Mouse (Mus musculus) heart, embryonic 13.5 days (tissue): ENCODE results near the gene Stx19. TPM values are rescaled to one million over a fixed set of nuclear protein-coding genes. Genes with fewer than 3 reads are reported as not detected.
A peak's percentile ranks its signal among the peaks of the same experiment; 100 is the strongest.

Experiments
- ATAC-seq: fragments of 200-750 bp; cut with Nextera tagmentation; 2 replicates; pipeline ENCODE4 v1.8.0; 2017; ENCODE audit warnings: moderate TSS enrichment; ENCODE audit not compliant: insufficient number of reproducible peaks, low FRiP score, low TSS enrichment; ENCODE audit errors: extremely low read depth
- H3K27ac ChIP-seq: fragments of 300-500 bp; sonication (generic); replicated peaks from 2 replicates; pipeline ENCODE4 v1.5.1; 2015; ENCODE audit warnings: moderate library complexity, mild to moderate bottlenecking, inconsistent platforms
- H3K27me3 ChIP-seq: fragments of 300-500 bp; sonication (generic); replicated peaks from 2 replicates; pipeline ENCODE4 v1.6.1; 2015; ENCODE audit warnings: mild to moderate bottlenecking, inconsistent platforms
- H3K36me3 ChIP-seq: fragments of 300-500 bp; sonication (generic); 2 replicates; pipeline ENCODE4 v1.6.1; 2015; ENCODE audit warnings: mild to moderate bottlenecking, inconsistent platforms
- H3K4me1 ChIP-seq: fragments of 300-500 bp; sonication (generic); 2 replicates; pipeline ENCODE4 v1.6.1; 2015; ENCODE audit warnings: inconsistent platforms
- H3K4me2 ChIP-seq: fragments of 300-500 bp; sonication (generic); 2 replicates; pipeline ENCODE4 v1.6.1; 2015; ENCODE audit warnings: inconsistent platforms, mild to moderate bottlenecking, moderate library complexity
- H3K4me3 ChIP-seq: fragments of 300-500 bp; sonication (generic); 2 replicates; pipeline ENCODE4 v1.5.1; 2015; ENCODE audit warnings: moderate library complexity, mild to moderate bottlenecking, inconsistent platforms
- H3K9ac ChIP-seq: fragments of 300-500 bp; sonication (generic); 2 replicates; pipeline ENCODE4 v1.6.1; 2015; ENCODE audit warnings: inconsistent platforms, mild to moderate bottlenecking, moderate library complexity
- H3K9me3 ChIP-seq: fragments of 300-500 bp; sonication (generic); 2 replicates; pipeline ENCODE4 v1.6.1; 2016; ENCODE audit warnings: inconsistent platforms
- WGBS: fragments of 180-500 bp; shearing (Covaris S2); methylation state at CpG from one replicate; pipeline ENCODE4 v1.1.7; 2015; ENCODE audit warnings: mixed read lengths; 5-methylcytosine and 5-hydroxymethylcytosine counted together
- polyA plus RNA-seq: library from polyadenylated mRNA; unstranded; fragments of >200 nt; fragmentation: Nextera tagmentation; extraction: Ambion mirVana; gene quantifications from 2 replicates; pipeline ENCODE4 v1.2.1, GENCODE M21; 2015

Stx19 gene
- polyA plus RNA-seq, 1 experiment from 2014 or later, result 0.13 TPM

DNA sequence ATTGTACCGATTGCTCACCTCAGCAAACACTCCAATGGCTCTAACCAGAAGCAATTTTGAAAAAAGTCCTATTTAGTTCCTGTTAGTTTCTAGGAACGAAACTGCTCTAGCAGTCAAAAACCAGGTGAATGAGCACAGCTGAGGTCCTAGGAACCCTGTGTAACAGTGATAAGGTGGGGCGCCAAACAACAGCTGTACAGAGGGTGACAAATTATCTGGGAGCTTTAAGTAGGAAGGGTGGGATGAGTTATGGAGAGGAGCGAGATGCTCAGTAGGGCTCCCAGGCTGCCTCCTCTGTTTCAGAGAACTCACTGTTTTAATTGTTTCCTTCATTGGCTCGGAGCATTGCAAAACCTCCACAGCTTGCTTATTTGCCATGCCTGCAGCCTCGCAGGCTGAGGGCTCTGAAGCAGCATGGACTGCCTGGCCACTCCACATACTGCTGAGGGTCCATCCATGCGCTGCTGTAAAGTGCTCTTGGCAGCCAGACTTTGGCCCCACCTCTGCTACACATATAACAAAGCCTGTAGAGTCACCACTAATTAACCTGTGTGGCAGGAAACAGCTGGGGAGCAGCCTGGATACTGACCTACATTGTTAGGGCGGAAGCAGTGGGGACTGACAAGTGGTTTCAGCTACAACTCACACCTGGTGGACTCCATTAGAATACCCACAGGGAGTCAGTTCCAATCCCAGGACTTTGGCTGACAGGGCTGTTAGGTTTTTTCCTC is 7.1 kb upstream of the Stx19 start:
- no peaks in the 10 kb centered on the region for H3K9me3 ChIP-seq
- no peak overlapping the region for H3K4me3 ChIP-seq
- H3K9ac ChIP-seq, result no peak overlapping the region
- 63% methylated on average over 8 of the region's 8 CpGs for WGBS
- H3K4me1 ChIP-seq, result no peaks in the 10 kb centered on the region
- no peak for ATAC-seq
- H3K27me3 ChIP-seq, result no peaks in the 10 kb centered on the region
- H3K27ac ChIP-seq, result no peak overlapping the region
- H3K4me2 ChIP-seq, result no peak overlapping the region
- peaks cover 20% of the 10 kb centered on the region for H3K36me3 ChIP-seq

DNA sequence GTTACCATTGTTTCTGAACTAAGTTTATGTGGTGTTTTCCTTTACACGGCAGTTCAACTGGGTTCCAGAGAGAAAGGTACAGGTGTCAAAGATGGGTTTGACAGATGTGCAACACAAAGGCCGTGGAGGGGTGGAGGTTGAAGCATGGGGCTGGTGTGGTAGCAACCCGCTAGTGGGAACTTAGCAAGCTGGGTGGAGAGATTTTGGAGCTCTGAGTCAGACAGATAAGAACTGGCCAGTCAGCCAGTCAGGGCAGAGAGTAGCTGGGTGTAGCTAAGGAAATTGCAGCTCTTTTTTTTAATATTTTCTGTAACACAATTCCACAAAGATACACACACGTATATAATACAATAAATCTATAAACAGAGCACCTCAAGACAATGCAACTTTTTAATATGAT is 3.6 kb upstream of the Stx19 start:
- no peaks in the 10 kb centered on the region for H3K36me3 ChIP-seq
- ATAC-seq, result no peak
- H3K4me3 ChIP-seq, result no peak overlapping the region
- no peak overlapping the region for H3K4me2 ChIP-seq
- H3K27me3 ChIP-seq, result no peaks in the 10 kb centered on the region
- no peak overlapping the region for H3K9ac ChIP-seq
- 65% methylated on average over 4 of the region's 4 CpGs for WGBS
- H3K4me1 ChIP-seq, result no peaks in the 10 kb centered on the region
- H3K9me3 ChIP-seq, result no peaks in the 10 kb centered on the region
- no peak overlapping the region for H3K27ac ChIP-seq

- H3K27ac ChIP-seq, result no peak overlapping the region
- H3K4me3 ChIP-seq, result no peak overlapping the region
- H3K9ac ChIP-seq, result no peak overlapping the region
- no peaks in the 10 kb centered on the region for H3K9me3 ChIP-seq
- no peaks in the 10 kb centered on the region for H3K36me3 ChIP-seq
- no peak for ATAC-seq
- no peaks in the 10 kb centered on the region for H3K4me1 ChIP-seq
- H3K27me3 ChIP-seq, result no peaks in the 10 kb centered on the region
- no peak overlapping the region for H3K4me2 ChIP-seq
- WGBS, result 82% methylated on average over 5 of the region's 5 CpGs
Observed at GRCm38 (mm10) chr16:62813790-62814189, 686 bp upstream of the Stx19 start.

GRCm38 (mm10) chr16:62822472-62822871 is 8.0 kb downstream of the Stx19 start:
- no peak for ATAC-seq
- WGBS, result 87% methylated on average over 6 of the region's 6 CpGs
- H3K4me3 ChIP-seq, result no peak overlapping the region
- no peaks in the 10 kb centered on the region for H3K27me3 ChIP-seq
- no peak overlapping the region for H3K27ac ChIP-seq
- no peak overlapping the region for H3K4me2 ChIP-seq
- no peaks in the 10 kb centered on the region for H3K4me1 ChIP-seq
- no peaks in the 10 kb centered on the region for H3K9me3 ChIP-seq
- no peak overlapping the region for H3K9ac ChIP-seq
- peaks cover 4% of the 10 kb centered on the region; the same call in 1 of the 2 replicates for H3K36me3 ChIP-seq

GRCm38 (mm10) chr16:62826156-62827001 is 11.9 kb downstream of the Stx19 start:
- ATAC-seq, result no peak
- WGBS, result 70% methylated on average over 12 of the region's 12 CpGs

GRCm38 (mm10) chr16:62832027-62832426 is 17.6 kb downstream of the Stx19 start:
- Histone ChIP-seq H3K27me3 (no peaks in the 10 kb centered on the region), H3K9me3 (no peaks in the 10 kb centered on the region), H3K4me2 (no peak overlapping the region), H3K4me3 (no peak overlapping the region), H3K4me1 (peaks cover 9% of the 10 kb centered on the region; the same call in 1 of the 2 replicates), H3K9ac (no peak overlapping the region), H3K36me3 (no peaks in the 10 kb centered on the region), H3K27ac (no peak overlapping the region)
- 70% methylated on average over 2 of the region's 2 CpGs for WGBS
- no peak for ATAC-seq

More at GRCm38 (mm10) chr16:62826156-62827001, 11.9 kb downstream of the Stx19 start:
- no peaks in the 10 kb centered on the region for H3K4me1 ChIP-seq
- H3K9me3 ChIP-seq, result no peaks in the 10 kb centered on the region
- no peak overlapping the region for H3K4me2 ChIP-seq
- H3K27ac ChIP-seq, result no peak overlapping the region
- peaks cover 4% of the 10 kb centered on the region; the same call in 1 of the 2 replicates for H3K36me3 ChIP-seq
- H3K27me3 ChIP-seq, result no peaks in the 10 kb centered on the region
- no peak overlapping the region for H3K9ac ChIP-seq
- H3K4me3 ChIP-seq, result no peak overlapping the region

GRCm38 (mm10) chr16:62832481-62832880 is 18.0 kb downstream of the Stx19 start:
- Histone ChIP-seq H3K36me3 (no peaks in the 10 kb centered on the region), H3K4me3 (no peak overlapping the region)
- ATAC-seq, result no peak

DNA sequence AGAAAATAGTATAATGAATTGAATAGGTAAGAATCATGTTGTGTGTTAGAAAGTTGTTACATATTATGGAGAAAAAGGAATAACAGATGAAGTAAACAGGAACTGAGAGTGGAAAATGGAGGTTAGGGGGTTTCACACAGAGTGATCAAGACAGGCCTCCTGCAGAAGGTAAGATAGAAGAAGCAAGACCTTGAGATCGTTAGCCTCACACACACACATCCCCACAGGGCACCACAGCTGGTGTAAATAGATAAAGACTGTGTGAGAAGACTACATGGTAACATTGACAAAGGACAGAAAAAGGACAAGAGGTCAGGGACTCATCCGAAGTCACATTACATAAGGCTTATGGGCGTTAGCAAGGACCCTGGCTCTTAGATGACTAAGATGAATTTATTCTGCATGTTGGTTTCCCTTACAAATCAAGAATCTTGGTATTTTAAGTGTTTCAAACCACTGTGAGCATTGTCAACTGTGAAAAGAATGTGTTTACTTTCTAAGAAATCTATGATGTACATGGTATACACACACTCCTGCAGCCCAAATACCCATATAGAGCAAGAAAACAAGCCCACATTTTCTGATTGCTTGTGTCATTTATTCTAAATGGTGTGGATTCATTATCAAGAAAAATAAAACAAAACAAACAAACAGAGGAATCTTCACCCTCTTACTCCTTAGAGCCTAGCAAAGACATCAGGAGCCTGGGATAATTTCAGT is 19.7 kb downstream of the Stx19 start:
- Histone ChIP-seq H3K27me3 (no peaks in the 10 kb centered on the region), H3K9ac (no peak overlapping the region), H3K27ac (no peak overlapping the region), H3K4me3 (no peak overlapping the region), H3K36me3 (no peaks in the 10 kb centered on the region), H3K4me2 (no peak overlapping the region), H3K4me1 (peaks cover 9% of the 10 kb centered on the region; the same call in 1 of the 2 replicates), H3K9me3 (no peaks in the 10 kb centered on the region)
- WGBS, result 33% methylated on average over 3 of the region's 3 CpGs
- ATAC-seq, result no peak

More at GRCm38 (mm10) chr16:62832481-62832880, 18.0 kb downstream of the Stx19 start:
- H3K9me3 ChIP-seq, result no peaks in the 10 kb centered on the region
- no peak overlapping the region for H3K9ac ChIP-seq
- 16% methylated on average over 4 of the region's 4 CpGs for WGBS
- H3K4me2 ChIP-seq, result no peak overlapping the region
- H3K27ac ChIP-seq, result no peak overlapping the region
- no peaks in the 10 kb centered on the region for H3K27me3 ChIP-seq
- peaks cover 9% of the 10 kb centered on the region; the same call in 1 of the 2 replicates for H3K4me1 ChIP-seq

- Histone ChIP-seq H3K27ac (no peak overlapping the region), H3K36me3 (no peaks in the 10 kb centered on the region), H3K27me3 (no peaks in the 10 kb centered on the region), H3K4me2 (peak overlapping the region; percentile 93; the same call in 1 of the 2 replicates), H3K9me3 (no peaks in the 10 kb centered on the region), H3K4me3 (no peak overlapping the region), H3K9ac (no peak overlapping the region), H3K4me1 (peaks cover 16% of the 10 kb centered on the region)
- WGBS, result 89% methylated on average over 6 of the region's 6 CpGs
- no peak for ATAC-seq
Observed at GRCm38 (mm10) chr16:62845341-62845740, 30.9 kb downstream of the Stx19 start.

GRCm38 (mm10) chr16:62846498-62847312 is 32.2 kb downstream of the Stx19 start, which contains the start of gene Arl13b:
Arl13b (minus strand) TSS chr16:62847040.
- H3K4me1 ChIP-seq, result peaks cover 16% of the 10 kb centered on the region
- H3K27me3 ChIP-seq, result no peaks in the 10 kb centered on the region
- peak within 1 kb of the TSS; percentile 80 for H3K4me3 ChIP-seq
- peak; percentile 100 for ATAC-seq
- no peaks in the 10 kb centered on the region for H3K9me3 ChIP-seq
- H3K27ac ChIP-seq, result peak within 1 kb of the TSS; percentile 68
- peak within 1 kb of the TSS; percentile 89 for H3K9ac ChIP-seq
- under 1% methylated on average over 52 of the region's 52 CpGs for WGBS
- peak within 1 kb of the TSS; percentile 93 for H3K4me2 ChIP-seq
- no peaks in the 10 kb centered on the region for H3K36me3 ChIP-seq
